Mouse (Mus musculus) E14TG2a.4 (cell line): ENCODE data around the gene Saxo1.

Source experiments
- H3K27me3 ChIP-seq: 2 replicates; pipeline ENCODE4 v1.6.1; 2014; ENCODE audit warnings: low read length, control low read depth; ENCODE audit not compliant: insufficient read depth
- H3K36me3 ChIP-seq: 2 replicates; pipeline ENCODE4 v1.6.1; 2014; ENCODE audit warnings: low read length, control low read depth; ENCODE audit not compliant: insufficient read depth
- H3K4me1 ChIP-seq: replicated peaks from 2 replicates; pipeline ENCODE4 v1.6.1; 2014; ENCODE audit warnings: low read depth, low read length, control low read depth
- H3K4me3 ChIP-seq: replicated peaks from 2 replicates; pipeline ENCODE4 v1.5.1; 2014; ENCODE audit warnings: mild to moderate bottlenecking, low read length
- H3K9me3 ChIP-seq: 2 replicates; pipeline ENCODE4 v1.6.1; 2014; ENCODE audit warnings: low read length, control low read depth
- CTCF ChIP-seq: conservative IDR thresholded peaks from 2 replicates; pipeline ENCODE4 v1.5.1; 2014; ENCODE audit warnings: low read length
- NANOG ChIP-seq: IDR thresholded peaks from 2 replicates; pipeline ENCODE4 v1.6.1; 2014; ENCODE audit warnings: borderline replicate concordance, low read length, mixed read lengths
- POU5F1 ChIP-seq: IDR thresholded peaks from 2 replicates; pipeline ENCODE4 v1.6.1; 2014; ENCODE audit warnings: low read length, borderline replicate concordance

Gene Saxo1

GRCm38 (mm10) chr4:86537972-86538371 is 20.2 kb downstream of the Saxo1 start:
- Histone ChIP-seq H3K27me3 (no peaks in the 10 kb centered on the region), H3K9me3 (0 out of 2 replicates have a peak, but pooled peaks cover 3% of the 10 kb centered on the region), H3K4me1 (peaks cover 4% of the 10 kb centered on the region), H3K36me3 (no peaks in the 10 kb centered on the region), H3K4me3 (no peak overlapping the region)
- TF ChIP-seq NANOG (no peak), CTCF (peak; percentile 67), POU5F1 (no peak)

GRCm38 (mm10) chr4:86534091-86534481 is 24.0 kb downstream of the Saxo1 start:
- Histone ChIP-seq H3K27me3 (no peaks in the 10 kb centered on the region), H3K9me3 (peaks cover 16% of the 10 kb centered on the region)
- TF ChIP-seq POU5F1 (no peak), CTCF (no peak), NANOG (no peak)

GRCm38 (mm10) chr4:86533406-86534090 is 24.6 kb downstream of the Saxo1 start:
- H3K36me3 ChIP-seq, result no peaks in the 10 kb centered on the region
- H3K4me1 ChIP-seq, result no peaks in the 10 kb centered on the region; the same call in 1 of the 2 replicates
- H3K27me3 ChIP-seq, result no peaks in the 10 kb centered on the region
- H3K9me3 ChIP-seq, result peaks cover 16% of the 10 kb centered on the region
- TF ChIP-seq POU5F1 (no peak), NANOG (no peak), CTCF (no peak)
- no peak overlapping the region for H3K4me3 ChIP-seq

More at GRCm38 (mm10) chr4:86534091-86534481, 24.0 kb downstream of the Saxo1 start:
- Histone ChIP-seq H3K4me3 (no peak overlapping the region), H3K4me1 (peaks cover 3% of the 10 kb centered on the region), H3K36me3 (no peaks in the 10 kb centered on the region)

- no peak for TF ChIP-seq POU5F1
- no peak for TF ChIP-seq NANOG
- no peak for TF ChIP-seq CTCF
- Histone ChIP-seq H3K4me3 (no peak overlapping the region), H3K27me3 (no peaks in the 10 kb centered on the region), H3K9me3 (peaks cover 13% of the 10 kb centered on the region), H3K36me3 (no peaks in the 10 kb centered on the region), H3K4me1 (no peaks in the 10 kb centered on the region)
These were observed 29.0 kb downstream of the Saxo1 start for GRCm38 (mm10) chr4:86529161-86529560.

GRCm38 (mm10) chr4:86527162-86528136 is 30.7 kb downstream of the Saxo1 start:
- Histone ChIP-seq H3K4me1 (no peaks in the 10 kb centered on the region), H3K9me3 (peaks cover 13% of the 10 kb centered on the region), H3K36me3 (no peaks in the 10 kb centered on the region), H3K4me3 (no peak overlapping the region), H3K27me3 (no peaks in the 10 kb centered on the region)
- TF ChIP-seq POU5F1, result no peak
- TF ChIP-seq NANOG, result no peak
- no peak for TF ChIP-seq CTCF

- H3K27me3 ChIP-seq, result no peaks in the 10 kb centered on the region
- H3K36me3 ChIP-seq, result no peaks in the 10 kb centered on the region
- H3K9me3 ChIP-seq, result no peaks in the 10 kb centered on the region
- no peak overlapping the region for H3K4me3 ChIP-seq
- no peak for TF ChIP-seq CTCF
- no peak for TF ChIP-seq NANOG
- TF ChIP-seq POU5F1, result no peak
- H3K4me1 ChIP-seq, result no peaks in the 10 kb centered on the region
These were observed 33.6 kb downstream of the Saxo1 start for GRCm38 (mm10) chr4:86524483-86524882.

GRCm38 (mm10) chr4:86523771-86524170 is 34.4 kb downstream of the Saxo1 start:
- no peak for TF ChIP-seq CTCF
- no peak for TF ChIP-seq NANOG
- no peak for TF ChIP-seq POU5F1
- Histone ChIP-seq H3K4me3 (no peak overlapping the region), H3K27me3 (no peaks in the 10 kb centered on the region), H3K4me1 (no peaks in the 10 kb centered on the region), H3K36me3 (no peaks in the 10 kb centered on the region), H3K9me3 (no peaks in the 10 kb centered on the region)

GRCm38 (mm10) chr4:86520695-86521094 is 37.4 kb downstream of the Saxo1 start:
- H3K27me3 ChIP-seq, result no peaks in the 10 kb centered on the region
- no peak for TF ChIP-seq NANOG
- no peak for TF ChIP-seq CTCF
- TF ChIP-seq POU5F1, result no peak
- no peaks in the 10 kb centered on the region for H3K4me1 ChIP-seq
- no peak overlapping the region for H3K4me3 ChIP-seq
- no peaks in the 10 kb centered on the region for H3K9me3 ChIP-seq
- no peaks in the 10 kb centered on the region for H3K36me3 ChIP-seq
